Mouse (Mus musculus) kidney, embryonic 14.5 days (tissue): Measurements from ENCODE around the gene Olfr798. TPM values are rescaled to one million over a fixed set of nuclear protein-coding genes. Genes with fewer than 3 reads are reported as not detected.

ENCODE experiments used
- microRNA-seq: library from miRNA; unstranded; fragments of <30 nt; microRNA quantifications from one replicate; pipeline ENCODE4, GENCODE M21; 2016
- polyA plus RNA-seq: library from polyadenylated mRNA; unstranded; fragments of >200 nt; fragmentation: Nextera tagmentation; extraction: Ambion mirVana; gene quantifications from 2 replicates; pipeline ENCODE4 v1.2.1, GENCODE M21; 2014

The Olfr798 gene
- polyA plus RNA-seq, 1 experiment from 2014 or later, result not detected

Small RNA genes within 50 kb of the gene (microRNA-seq; reads per million reads assigned to microRNA genes)
- not detected for gene Gm23252

Other genes with a start within 250 kb of the Olfr798 start
- gene Olfr784, start 243.9 kb downstream of the Olfr798 start, polyA plus RNA-seq, result 0.07 TPM in 1 of 2 replicates, not detected in the other
- not detected in 2 replicates for gene Olfr785, start 222.5 kb downstream of the Olfr798 start, polyA plus RNA-seq
- not detected in 2 replicates for gene Olfr786, start 200.6 kb downstream of the Olfr798 start, polyA plus RNA-seq
- gene Olfr787, start 166.1 kb downstream of the Olfr798 start, polyA plus RNA-seq, result not detected in 2 replicates
- gene Olfr788, start 156.9 kb downstream of the Olfr798 start, polyA plus RNA-seq, result not detected in 2 replicates
- gene Olfr789, start 143.2 kb downstream of the Olfr798 start, polyA plus RNA-seq, result not detected in 2 replicates
- not detected in 2 replicates for gene Olfr790, start 129.4 kb downstream of the Olfr798 start, polyA plus RNA-seq
- gene Olfr791, start 106.1 kb downstream of the Olfr798 start, polyA plus RNA-seq, result not detected in 2 replicates
- not detected in 2 replicates for gene Olfr792, start 88.8 kb downstream of the Olfr798 start, polyA plus RNA-seq
- gene Olfr794, start 60.3 kb downstream of the Olfr798 start, polyA plus RNA-seq, result not detected in 2 replicates
- not detected in 2 replicates for gene Olfr796, start 15.4 kb downstream of the Olfr798 start, polyA plus RNA-seq
- not detected in 2 replicates for gene Olfr799, start 9.6 kb upstream of the Olfr798 start, polyA plus RNA-seq
- not detected in 2 replicates for gene Olfr800, start 29.8 kb upstream of the Olfr798 start, polyA plus RNA-seq
- not detected in 2 replicates for gene Olfr801, start 45.9 kb upstream of the Olfr798 start, polyA plus RNA-seq
- 0.04 TPM in 1 of 2 replicates, not detected in the other for gene Olfr802, start 60.2 kb upstream of the Olfr798 start, polyA plus RNA-seq
- not detected in 2 replicates for gene Olfr803, start 66.4 kb upstream of the Olfr798 start, polyA plus RNA-seq
- not detected in 2 replicates for gene Olfr804, start 75.3 kb upstream of the Olfr798 start, polyA plus RNA-seq
- not detected in 2 replicates for gene Olfr805, start 101.4 kb upstream of the Olfr798 start, polyA plus RNA-seq
- gene Olfr806, start 114.0 kb upstream of the Olfr798 start, polyA plus RNA-seq, result not detected in 2 replicates
- not detected in 2 replicates for gene Olfr807, start 129.9 kb upstream of the Olfr798 start, polyA plus RNA-seq
- not detected in 2 replicates for gene Olfr808, start 137.5 kb upstream of the Olfr798 start, polyA plus RNA-seq
- not detected in 2 replicates for gene Olfr809, start 146.7 kb upstream of the Olfr798 start, polyA plus RNA-seq
- not detected in 2 replicates for gene Olfr810, start 167.0 kb upstream of the Olfr798 start, polyA plus RNA-seq
- not detected in 2 replicates for gene Olfr811, start 176.5 kb upstream of the Olfr798 start, polyA plus RNA-seq
- gene Olfr812, start 218.2 kb upstream of the Olfr798 start, polyA plus RNA-seq, result not detected in 2 replicates
- not detected in 2 replicates for gene Olfr813, start 227.4 kb upstream of the Olfr798 start, polyA plus RNA-seq